Mouse (Mus musculus) frontal cortex, postnatal 10 days (tissue): Measurements from ENCODE around the gene Slc29a3.

Experiments used
- DNase-seq, 2 experiments: peaks; one replicate each; pipeline ENCODE4 v3.0.0; 2022; ENCODE audit warnings: low spot score in 2 of 2, mixed read lengths in 1 of 2

Gene Slc29a3

DNA sequence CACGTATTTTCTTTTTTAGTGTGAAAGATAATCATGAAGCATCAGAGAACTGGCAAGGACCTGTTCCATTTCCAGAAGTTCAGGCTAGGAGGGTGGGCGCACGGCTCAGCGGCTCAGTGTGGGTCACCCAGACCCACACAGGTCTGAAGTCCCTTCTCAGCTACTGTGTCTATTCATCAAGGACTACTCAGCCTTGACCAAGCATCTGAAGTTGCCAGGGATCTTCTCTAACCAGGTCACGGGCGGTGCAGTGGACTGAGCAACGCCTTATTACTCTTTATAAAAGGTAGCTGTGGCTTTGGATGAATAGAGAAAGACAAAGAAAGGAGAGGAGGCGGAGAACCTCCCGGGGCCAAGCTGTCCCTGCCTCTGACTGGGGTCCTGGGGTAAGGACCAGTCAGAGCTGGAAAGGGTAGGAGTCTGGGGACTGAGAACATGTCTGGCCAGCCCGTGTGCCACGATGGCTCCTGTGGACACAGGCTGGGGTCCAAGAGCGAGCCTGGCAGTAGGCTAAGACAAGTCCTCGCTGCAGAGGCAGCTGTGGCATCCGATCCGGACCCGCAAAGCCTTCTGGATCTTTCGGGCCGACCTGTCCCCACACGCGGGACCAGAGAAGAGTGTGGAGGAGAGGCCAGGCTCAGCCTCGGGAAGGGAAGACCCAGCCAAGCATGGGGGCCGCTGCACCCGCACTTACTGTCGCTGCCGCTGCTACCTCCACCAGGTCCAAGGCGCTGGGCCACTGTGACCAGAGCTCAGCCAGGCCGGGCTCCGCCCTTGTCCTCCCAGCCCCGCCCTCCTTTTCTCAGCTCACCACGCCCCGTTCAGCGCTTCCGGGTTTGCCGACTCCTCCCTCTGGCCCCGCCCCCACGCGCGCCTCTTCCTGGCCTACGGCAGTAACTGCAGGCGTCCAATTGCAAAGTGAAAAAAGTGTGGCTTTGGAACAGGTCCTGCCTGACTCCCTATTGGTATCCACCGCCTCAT lies at the start of gene Slc29a3:
Gene Slc29a3 (minus strand): TSS at position 755 of the 981 bp plus-strand sequence.
- peak; percentile 88 to 92 for DNase-seq

DNA sequence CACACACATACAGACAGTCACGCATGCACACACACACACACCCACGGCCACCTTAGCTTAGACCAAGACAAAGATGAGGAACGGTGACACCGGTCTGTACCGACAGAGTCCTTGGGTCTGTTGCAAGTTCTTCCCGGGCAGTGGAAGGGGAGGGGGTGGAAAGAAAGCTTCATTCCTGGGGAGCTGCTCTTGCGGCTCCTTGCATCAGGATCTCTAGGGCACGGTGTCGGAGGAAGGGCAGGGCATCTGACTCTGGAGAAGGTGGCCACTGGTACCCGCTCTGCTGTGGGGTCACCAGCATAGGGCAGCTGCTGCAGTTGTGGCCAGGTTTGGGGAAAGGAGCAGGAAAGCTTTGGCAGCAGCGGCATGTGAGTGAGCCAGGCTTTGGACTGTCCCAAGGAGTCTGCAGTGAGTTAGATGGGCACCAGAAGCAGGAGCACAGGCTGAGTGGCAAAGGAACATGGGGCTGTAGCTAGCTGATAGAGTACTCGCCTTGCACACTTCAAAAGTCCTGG lies 49.4 kb upstream of the Slc29a3 start:
- no peak for DNase-seq

DNA sequence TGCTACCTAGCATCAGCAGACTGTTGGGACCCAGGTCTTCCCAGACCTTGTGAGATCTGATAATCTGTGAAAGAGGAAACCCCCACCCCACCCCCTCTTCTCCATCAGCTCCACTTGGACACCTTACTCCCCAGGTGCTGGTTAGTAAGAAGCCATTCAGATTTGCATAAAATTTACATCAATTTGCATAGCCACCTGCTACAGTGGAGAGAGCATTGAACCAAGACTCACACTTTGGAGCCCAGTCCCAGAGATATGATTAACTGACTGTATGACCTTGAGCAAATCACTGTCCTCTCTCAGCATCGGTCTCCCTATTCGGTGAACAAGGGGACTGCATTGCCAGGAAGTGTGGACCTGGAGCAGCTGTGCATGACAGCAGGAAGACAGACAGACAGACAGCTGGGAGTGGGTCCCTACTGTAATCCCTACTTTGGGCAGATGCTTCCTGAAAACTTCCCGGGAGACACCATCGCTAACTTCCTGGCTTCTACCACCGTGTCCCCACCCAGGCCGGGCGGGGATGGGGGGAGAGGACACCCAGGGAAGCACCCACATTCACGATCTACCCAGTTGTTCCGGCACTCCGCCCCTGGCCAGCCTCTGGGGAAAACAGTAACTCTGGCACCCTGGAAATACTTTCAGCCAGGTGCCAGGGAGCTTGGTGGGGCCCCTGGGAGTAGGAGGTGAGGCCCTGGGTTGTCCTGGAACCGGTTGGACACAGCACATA lies 48.7 kb upstream of the Slc29a3 start:
- no peak for DNase-seq

DNA sequence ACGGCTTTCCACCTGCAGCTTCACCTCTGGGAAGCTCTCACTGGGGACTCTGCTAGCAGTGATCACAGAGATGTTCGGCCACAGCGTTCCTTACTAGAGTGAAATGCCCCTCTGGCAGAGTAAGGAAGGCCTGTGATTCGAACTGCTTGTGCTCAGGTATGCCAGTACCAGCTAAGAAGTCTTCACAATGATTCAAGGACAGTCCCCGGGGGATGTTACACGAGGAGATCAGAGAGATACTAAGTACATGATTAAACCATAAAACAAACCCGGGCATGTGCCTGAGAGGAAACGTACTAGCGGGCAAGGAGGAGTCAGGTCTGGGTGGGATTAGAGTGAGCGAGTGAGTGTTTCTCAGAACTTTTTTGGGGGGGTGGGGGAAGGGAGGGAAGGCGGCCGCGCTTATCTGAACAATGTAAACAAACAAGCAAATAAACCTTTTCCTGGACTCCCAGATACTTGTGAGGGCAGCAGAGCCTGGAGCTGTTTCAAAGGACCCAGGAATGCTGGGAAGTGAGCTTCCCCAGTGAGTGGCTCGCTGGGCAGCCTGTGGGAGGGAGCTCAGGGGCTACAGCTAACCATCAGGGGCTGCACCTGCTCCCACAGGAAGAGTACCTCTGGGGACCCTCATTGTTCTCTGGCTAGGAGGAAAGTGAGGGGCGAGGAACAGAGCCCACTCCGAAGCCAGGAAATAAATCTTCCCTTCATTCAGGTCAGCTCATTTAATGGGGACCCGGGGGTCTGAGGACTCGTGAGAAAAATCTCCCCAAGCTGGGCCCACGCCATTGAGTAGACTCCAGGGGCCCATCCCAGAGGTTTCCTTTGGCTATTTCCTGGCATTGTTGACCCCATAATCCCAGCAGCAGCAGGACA lies 47.9 kb upstream of the Slc29a3 start:
- DNase-seq = no peak

DNA sequence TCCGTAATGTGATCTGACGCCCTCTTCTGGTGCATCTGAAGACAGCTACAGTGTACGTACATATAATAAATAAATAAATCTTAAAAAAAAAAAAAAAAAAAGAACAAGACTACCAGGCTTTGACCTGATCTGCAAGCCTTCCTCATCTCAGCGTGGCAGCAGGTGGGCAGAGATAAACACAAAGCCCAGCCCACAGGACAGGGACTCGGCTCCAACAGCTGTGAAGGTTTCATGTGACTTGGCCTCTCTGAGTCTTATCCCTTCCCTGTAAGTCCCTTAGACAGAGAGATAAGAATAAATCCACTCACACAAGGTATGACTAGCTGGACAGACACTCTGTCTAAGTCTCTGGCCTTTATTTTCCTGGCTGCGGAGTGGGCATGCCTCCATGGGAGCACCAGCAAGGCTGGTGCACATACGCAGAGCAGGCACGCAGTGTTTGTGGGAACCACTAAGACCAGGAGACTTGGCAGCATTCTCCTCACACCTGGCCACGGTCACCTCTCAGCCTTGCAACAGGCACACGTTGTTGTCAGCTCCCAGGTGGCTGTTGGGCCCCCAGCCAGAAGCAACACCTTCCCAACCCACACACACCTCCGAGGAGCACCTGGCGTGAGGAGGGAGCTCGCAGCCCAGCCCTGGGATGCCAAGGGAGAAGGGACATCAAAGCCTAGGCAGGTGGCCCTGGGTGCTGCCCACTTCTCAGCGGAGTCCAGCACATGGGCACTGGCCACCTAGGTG lies 45.3 kb upstream of the Slc29a3 start:
- no peak for DNase-seq

DNA sequence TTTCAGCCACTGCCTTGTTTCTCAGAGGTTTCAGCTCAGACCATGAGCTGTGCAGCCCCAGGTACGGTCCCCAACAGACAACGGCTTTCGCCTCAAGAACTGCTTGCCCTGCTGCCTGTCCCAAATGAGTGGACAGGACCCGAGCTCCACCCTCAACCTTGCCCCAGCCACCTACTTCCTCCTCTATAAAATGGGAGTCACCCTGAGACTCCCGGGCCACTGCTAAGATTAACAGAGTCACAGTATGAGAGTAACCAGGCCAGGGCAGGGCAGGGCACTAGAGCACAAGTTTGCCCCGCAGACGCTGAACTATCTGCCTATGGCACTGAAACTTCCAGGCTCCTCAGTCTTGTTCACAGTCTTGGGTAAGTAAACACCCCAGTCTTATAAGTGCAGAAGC lies 43.9 kb upstream of the Slc29a3 start:
- no peak for DNase-seq

DNA sequence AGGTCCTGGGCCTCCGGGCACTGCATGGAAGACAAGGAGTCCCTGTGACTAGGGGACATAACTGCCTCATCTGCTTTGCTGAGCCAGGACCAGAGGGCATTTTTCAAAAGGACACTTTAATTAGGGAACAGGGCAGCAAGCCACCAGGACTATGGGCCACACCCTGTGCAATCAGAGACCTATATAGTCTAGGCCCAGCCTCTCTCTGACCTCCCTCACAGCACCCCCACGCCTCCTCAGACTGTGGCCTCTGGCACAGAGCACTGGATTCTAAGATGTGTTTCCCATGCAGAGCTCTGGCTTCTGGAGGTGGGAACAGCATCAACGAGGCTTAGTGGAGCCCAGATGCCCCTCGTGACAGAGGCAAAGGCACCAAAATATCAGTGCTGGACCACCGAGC lies 43.4 kb upstream of the Slc29a3 start:
- DNase-seq = no peak

DNA sequence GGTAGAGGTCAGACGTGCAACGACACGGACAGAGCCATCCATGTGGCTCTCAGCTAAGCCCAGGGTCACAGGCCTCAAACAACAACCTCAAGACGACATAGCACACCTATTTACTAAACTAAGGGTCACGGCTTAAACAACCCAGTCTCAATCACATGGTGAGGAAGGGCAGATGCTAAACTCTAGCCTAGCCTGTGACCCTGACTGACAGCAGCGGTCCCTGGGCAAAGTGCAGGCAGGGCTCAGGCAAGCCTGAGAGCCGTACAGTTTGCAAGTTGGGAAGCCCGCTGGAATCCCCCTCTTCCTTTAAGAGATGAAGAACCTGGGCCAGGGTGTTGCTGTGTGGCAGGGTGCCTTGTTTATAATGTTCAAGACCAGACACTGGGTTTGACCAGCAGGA lies 42.2 kb upstream of the Slc29a3 start:
- DNase-seq = no peak

DNA sequence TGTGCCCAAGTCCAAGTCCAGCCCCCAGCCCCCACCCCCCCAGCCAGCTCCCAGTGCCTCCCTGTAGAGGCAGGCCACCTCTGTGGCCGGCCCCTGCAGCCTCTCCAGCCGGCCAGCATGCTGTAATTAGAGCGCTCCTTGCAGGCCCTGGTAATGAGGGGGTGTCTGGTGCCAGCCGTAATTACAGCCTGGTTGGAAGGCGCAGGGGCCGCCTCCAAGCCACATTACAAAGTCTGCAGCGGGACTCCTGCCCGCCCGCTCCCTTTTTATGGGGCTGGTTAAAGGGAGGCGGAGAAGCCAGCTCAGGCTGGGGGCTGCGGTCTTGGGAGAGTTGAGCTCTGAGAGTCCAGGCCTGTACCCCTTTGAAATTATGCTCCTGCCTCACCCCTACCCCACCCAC lies 41.8 kb upstream of the Slc29a3 start:
- DNase-seq = peak; percentile 41 to 44

DNA sequence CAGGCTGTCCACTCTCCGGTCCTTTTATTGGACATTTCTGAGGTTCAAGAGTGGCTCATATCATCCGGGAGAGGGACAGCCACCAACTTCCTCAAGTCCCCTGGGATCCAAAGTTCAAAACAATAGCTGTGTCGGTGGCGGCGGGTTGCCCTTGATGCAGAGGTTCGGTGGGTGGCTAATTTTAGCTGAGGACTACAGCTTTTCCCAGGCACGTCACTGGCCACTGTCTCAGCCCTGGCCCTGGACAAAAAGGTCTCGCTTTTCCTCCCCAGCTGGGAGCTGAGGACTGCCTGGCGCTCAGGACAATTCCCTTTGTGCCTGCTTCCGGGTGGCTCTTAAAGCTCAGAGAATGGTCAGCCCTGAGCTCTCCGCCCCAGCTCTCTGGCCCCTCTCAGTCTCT lies 40.2 kb upstream of the Slc29a3 start:
- DNase-seq = no peak

DNA sequence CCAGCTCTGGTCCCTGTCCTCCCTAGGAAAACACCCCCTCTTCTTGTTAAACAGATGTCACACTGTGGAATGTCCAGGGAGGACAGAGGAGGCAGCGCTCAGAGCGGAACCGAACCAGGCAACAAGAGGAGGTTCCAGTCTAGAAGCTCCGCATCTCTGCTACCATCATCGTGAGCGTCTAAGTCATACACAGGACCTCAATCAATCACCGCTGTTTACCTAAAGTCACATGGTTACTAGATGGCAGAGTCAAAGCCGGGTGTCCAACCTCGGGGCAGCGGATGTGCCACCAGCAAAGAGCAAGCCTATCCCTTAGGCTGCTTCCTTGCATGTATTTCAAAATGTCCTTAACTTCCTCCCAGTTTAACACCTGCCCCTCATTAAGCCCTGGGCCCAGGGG lies 39.8 kb upstream of the Slc29a3 start:
- no peak for DNase-seq

DNA sequence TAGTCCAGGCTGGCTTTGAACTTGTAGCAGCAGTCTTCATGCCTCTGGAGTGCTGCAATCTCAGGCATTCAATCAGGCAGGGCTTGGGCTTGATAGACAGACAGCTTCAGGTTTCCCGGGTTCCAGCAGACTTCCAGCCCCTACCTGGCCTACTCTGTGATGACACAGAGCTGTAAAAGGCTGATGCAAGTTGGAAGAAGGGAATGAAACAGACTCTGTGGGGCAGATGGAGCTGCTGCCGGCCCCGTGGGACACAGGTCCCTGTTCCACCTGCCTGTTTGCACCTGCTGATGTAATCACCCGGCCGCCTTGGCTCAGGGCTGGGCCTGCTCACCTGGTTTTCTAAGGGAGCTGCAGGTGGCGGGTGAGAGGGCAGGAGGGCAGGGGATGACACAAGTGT lies 38.3 kb upstream of the Slc29a3 start:
- no peak for DNase-seq

DNA sequence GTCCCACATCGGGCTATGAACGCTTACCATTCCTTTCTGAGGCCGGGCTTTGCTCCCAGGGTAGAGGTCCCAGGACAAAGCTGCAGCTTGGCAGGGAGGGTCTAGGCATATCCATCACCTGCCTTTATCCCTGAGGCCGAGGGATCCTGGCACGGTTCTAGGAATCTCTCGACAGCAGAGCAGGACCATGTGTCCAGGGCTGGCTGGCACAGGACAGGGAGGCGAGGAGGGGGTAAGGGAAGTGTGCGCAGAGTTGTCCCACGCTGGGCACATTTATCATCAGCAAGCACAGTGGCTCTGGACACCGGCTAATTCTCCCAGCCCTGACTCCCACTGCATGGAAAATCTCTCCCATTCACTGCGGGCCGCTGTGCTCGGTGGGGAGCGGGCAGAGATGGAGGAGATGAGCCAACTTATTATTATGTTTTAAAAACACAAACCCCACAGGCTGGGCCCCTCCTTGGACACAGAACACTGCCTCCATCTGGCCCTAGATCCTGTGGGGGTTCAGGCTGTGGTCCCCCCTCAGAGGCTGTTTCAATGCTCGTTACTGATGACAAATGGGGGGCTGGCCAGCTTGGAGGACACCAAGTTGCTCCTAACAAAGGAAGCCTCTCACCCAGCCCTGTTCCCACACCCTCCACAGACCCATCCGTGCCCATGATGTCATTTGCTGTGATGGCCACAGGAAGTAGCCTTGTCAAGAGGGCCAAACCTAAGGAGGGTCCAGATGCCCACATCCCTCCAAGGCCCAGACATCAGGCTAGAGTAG lies 34.9 kb upstream of the Slc29a3 start:
- DNase-seq = no peak

DNA sequence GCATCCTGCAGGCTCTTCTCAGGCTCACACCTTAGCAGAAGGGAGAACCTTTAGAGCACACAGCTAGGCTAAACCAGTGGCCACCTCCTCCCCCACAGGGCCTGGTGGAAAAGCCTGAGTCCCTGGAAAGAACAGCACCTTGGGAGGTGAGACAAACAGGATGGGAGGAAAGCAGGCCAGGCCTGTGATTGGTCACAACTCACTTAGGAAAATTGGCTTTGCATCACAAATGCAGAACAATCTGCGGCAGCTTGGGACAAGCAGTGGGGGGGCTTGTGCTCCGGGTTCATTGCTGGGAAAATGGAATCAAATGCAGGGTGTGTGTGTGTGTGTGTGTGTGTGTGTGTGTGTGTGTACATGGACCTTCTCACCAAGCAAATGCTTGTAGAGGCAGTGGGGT lies 31.0 kb upstream of the Slc29a3 start:
- no peak for DNase-seq

DNA sequence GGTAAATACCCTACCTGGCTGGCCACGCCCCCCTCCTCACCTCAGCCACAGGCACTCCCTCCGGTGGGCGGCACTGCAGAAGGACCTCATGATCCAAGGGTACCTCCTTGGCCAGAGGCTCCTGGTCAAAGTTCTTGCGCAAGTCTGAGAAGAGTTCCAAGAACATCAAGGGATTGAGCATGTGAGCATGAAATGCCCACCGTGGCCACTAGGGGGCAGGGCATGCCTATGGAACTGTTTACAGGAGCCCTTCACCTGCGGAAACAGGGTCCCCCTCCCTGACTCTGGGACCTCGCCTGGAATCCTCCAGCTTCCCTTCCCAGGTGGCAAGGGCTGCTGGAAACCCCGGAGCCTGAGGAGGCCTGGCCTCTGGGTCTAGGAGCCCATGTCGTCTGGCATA lies 27.0 kb upstream of the Slc29a3 start:
- peak; percentile 40 to 72 for DNase-seq

DNA sequence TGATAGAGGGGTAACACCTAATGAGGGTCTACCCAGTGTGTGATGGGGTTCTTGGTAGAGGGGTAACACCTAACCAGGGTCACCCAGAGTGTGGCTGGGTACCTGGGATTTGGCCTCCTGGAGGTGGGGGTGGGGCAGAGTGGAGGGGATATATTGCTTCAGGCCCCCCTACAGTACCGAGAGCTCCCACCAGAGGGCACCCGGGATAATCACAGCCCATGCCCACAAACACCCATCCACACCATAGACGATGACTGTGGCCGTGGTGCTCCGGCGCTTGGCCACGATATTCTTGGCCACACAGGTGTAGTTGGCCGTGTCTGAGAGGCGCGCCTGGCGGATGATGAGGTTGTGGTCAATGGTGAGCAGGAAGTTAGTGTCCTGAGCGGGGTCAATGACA lies 25.9 kb upstream of the Slc29a3 start:
- peak in 1 of 2 experiments; percentile 47 for DNase-seq

DNA sequence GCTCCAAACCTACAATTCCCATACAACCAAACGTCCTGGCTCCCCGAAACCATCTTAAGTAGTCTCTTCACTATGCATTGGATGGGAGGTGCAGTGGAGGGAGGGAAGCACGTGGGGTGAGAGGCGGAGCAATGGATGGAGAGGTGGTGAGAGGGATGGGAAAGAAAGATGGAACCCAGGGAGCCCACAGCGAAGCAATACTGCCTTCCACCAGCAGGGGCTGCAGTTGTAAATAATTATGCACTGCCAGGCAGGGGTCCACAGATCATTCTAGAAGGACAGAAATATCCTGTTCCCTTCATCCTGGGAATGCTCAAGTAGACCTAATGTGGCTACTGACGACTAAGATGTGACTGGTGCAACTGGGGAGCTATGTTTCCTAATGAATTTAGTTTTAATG lies 22.9 kb upstream of the Slc29a3 start:
- no peak for DNase-seq

DNA sequence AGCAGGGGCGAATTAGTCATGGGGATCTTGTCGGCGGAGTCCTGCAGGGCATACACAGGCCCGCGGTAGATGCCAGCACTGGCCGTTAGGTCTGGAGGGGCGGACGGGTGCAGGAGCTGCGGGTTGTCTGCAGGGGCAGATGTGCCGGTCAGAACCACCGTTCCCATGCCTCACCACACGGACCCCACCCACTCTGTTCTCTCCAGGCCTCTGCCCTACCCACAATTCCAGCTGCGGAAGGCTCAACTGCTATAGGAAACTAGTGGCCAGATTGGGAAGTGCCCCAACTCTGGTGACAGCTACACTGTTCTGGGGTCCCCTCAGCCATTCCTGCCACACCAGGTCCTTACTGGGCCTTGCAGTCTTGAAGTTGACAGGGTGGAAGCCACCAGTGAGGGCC lies 22.0 kb upstream of the Slc29a3 start:
- no peak for DNase-seq

DNA sequence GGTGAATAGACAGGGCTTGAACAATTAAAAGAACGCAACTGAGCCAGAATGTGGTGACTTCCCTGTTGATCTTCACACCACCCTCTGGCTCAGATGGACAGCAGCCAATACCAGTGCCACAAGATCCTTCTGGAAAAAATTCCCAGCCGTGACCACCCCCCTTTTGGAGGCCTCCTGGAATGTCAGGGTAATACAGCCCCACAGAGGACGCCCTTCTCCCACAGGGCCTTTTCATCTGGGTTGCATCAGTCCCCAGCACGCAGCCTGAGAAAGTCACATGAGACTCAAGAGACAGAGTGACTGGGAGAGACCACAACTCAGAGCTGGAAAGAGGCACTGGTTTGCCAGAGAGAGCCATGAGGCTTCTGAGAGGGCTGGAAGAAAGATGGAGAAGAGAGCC lies 18.3 kb upstream of the Slc29a3 start:
- no peak for DNase-seq

DNA sequence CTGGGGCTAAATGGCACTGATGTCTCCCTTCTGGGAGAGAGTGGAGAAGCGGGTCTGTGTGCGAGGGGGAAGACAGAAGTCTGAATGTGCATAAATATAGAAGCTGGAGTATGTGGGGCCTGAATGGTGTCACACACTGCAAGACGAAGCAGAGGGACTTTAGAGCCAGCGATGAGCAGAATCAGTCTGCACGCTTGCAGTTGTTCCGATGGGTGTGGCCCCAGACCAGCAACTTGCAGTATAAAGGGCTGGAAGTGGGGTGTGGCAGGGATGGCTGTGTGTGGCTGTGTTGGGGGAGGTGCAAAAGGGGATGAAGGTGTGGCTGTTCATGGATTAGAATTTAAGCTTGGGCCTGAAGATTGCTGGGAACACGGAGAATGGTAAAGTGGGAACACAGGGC lies 16.0 kb upstream of the Slc29a3 start:
- no peak for DNase-seq
